Mouse (Mus musculus): ENCODE results near the gene Rpgr.

GRCm38 (mm10) chrX:10102739-10103138 is 114.0 kb downstream of the Rpgr start:
- TF ChIP-seq CTCF (IDR thresholded peaks at IDR 0.05; ENCODE audit: control insufficient read depth, insufficient read depth, low read length) (no peak), POLR2A (IDR thresholded peaks at IDR 0.05; ENCODE audit: borderline replicate concordance, control insufficient read depth, low read depth, low read length) (no peak)

Data from bone marrow, adult 2 months (tissue).